Mouse (Mus musculus): ENCODE results near the gene Gsdme.

GRCm38 (mm10) chr6:50232984-50233383 lies 30.7 kb downstream of the Gsdme start:
- TF ChIP-seq CTCF (IDR thresholded peaks at IDR 0.05; ENCODE audit: low read depth) (0 out of 2 replicates have a peak, but pooled peaks have one; percentile 10), EP300 (IDR thresholded peaks at IDR 0.05; ENCODE audit: low read depth) (no peak)

Data from liver, embryonic 14.5 days (tissue).